Mouse (Mus musculus): ENCODE data around the gene 2010111I01Rik.
"Not testable (repeated sequence)": the region's sequence is repeated elsewhere in the genome, so short reads cannot be mapped to it uniquely, and the experiment has no call there.

The 2010111I01Rik gene

GRCm38 (mm10) chr13:63075331-63075855 is 110.7 kb downstream of the 2010111I01Rik start:
- DNase-seq (ENCODE audit: low spot score) = no peak

GRCm38 (mm10) chr13:63080191-63080590 is 115.5 kb downstream of the 2010111I01Rik start:
- DNase-seq (ENCODE audit: low spot score) = no peak

DNA sequence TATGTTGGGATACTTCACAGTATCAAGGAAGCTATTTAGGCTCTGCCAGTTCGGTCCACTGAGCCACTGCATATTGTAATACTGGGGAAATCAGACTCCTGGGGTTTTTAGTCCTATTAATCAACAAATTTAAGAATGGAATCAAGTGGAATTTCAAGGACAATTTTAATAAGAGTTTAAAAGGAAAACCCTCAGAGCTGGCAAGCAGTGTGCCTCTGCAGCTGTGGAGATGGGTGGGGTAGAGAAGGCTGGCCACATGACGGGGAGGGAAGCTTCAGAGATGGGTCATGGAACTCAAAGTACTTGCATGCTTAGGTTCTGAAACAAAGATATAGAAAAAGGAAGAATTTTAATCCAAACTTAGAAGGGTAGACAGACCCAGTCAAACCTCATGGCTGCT is 116.1 kb downstream of the 2010111I01Rik start:
- no peak for DNase-seq (ENCODE audit: low spot score)

- DNase-seq (ENCODE audit: low spot score) = no peak
Measured at GRCm38 (mm10) chr13:63082555-63083136, 118.0 kb downstream of the 2010111I01Rik start.

- DNase-seq (ENCODE audit: low spot score) = not testable (repeated sequence)
Measured at GRCm38 (mm10) chr13:63083139-63083538, 118.4 kb downstream of the 2010111I01Rik start.

- DNase-seq (ENCODE audit: low spot score) = no peak
Measured at GRCm38 (mm10) chr13:63083663-63084062, 119.0 kb downstream of the 2010111I01Rik start.

DNA sequence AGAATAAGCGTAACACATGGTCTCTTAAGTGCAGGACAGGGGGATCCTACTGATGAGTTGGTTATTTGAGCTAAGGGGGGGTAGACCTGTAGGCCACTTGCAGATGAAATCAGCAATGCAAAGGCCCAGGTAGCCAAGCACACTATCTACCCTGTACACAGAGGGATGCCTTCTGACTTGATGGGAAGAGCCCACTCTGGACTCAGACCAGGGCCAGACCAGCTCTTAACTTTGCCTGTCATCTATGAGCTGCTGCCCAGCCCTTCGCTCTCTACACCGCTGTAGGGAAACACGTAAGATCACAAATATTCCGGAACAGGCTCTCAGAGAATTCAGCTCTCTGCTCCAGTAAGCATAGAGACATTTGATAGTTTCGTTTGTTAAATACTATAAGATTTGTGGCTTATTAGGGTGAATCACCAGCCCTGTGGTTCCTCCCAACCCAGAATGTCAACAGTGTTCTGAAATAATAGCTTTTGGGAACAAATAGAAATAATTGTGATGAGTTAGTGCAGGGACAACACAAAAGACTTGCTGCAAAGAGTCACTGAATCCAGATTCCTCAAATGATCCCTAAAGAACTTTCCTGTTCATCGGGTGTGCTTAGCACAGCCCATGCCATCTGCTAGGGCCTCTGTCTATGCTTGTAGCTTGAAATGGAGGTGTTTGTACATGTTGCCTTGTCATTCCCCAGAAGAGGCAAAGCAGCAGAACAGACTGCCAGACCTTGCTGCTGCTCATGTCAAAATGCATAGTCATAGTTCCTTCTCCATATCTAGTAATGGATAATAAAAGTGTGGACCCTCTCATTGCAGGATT is 123.4 kb downstream of the 2010111I01Rik start:
- no peak for DNase-seq (ENCODE audit: low spot score)

- no peak for DNase-seq (ENCODE audit: low spot score)
Measured at GRCm38 (mm10) chr13:63089513-63089912, 124.8 kb downstream of the 2010111I01Rik start.

GRCm38 (mm10) chr13:63091246-63091645 is 126.6 kb downstream of the 2010111I01Rik start:
- DNase-seq (ENCODE audit: low spot score) = peak; percentile 56

DNA sequence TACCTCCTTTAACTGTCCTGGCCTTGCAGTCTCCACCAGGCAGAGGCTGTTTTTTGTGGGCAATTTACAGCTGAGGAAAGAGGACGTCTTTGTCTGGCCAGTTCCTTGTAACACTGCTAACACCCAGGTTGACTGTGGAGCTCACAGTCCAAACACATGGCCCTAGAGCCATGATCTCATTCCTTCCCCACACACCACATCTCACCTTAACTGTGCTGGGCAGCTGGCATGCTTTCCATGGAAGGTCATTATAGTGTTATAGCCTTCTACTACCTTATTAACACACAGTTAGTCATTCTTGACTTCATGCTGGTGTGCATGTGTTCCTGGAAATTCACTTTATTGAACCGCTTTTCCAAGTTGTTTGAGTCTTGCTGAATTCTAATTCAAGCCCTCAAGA is 127.6 kb downstream of the 2010111I01Rik start:
- no peak for DNase-seq (ENCODE audit: low spot score)

GRCm38 (mm10) chr13:63092874-63093273 is 128.2 kb downstream of the 2010111I01Rik start:
- no peak for DNase-seq (ENCODE audit: low spot score)

- no peak for DNase-seq (ENCODE audit: low spot score)
Measured at GRCm38 (mm10) chr13:63093636-63094035, 128.9 kb downstream of the 2010111I01Rik start.

DNA sequence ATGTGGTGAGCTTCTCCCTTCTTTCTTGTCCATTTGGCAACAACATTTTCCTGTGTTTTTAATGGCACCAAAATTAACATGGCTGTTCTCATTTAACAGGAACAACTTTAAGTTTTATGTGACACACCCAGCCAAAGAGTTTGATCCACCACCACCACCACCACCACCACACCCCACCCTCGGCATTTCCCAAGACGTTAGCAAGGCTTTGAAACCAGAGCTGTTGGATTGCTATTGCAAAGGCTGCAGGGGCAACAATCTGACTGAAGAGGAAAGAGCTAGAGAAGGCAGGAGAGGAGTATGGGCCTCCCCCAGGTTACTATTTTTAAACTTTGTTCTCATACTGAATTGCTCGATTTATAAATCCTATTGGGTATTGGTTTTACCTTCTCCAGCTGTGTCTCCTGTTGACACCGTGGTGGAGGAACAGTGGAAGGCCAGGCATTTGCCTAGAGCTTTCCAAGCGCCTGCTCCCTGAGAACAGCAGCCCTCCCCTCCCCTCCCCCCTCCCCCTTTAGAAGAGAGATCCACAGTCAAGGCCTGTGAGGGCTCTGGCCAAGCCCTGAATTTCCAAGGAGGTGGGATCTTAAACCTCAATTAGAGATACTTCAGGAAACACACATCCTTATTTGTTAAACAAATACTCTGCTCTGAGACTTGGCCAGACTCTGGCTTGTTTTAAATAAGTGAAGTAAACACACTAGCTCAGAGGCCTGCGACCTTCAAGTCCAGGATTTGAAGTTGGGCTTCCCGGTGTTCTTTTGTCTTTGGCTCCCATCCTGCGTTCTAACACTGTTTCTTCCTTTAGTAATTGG is 129.8 kb downstream of the 2010111I01Rik start:
- peak; percentile 64 for DNase-seq (ENCODE audit: low spot score)

GRCm38 (mm10) chr13:63096764-63097163 is 132.1 kb downstream of the 2010111I01Rik start:
- DNase-seq (ENCODE audit: low spot score) = no peak

GRCm38 (mm10) chr13:63097440-63097930 is 132.8 kb downstream of the 2010111I01Rik start:
- DNase-seq (ENCODE audit: low spot score) = no peak

DNA sequence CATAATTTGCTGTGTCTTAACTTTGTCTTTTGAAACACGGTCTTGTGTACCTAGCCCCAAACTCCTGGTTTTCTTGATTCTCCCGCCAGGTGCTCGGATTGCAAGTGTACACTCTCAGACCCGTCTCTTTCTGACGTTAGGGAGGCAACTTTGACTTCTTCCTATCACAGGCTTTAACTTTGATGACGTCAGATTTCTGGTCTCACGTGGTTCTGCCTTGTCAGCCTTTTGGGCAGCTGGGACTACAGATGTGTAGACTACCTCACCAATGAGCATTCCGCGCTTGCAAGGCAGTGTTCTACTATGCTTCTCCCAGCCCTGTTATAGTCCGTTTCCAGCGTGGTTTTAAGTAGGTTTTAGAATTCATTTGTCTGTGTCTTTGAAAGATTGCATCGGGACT is 137.1 kb downstream of the 2010111I01Rik start:
- no peak for DNase-seq (ENCODE audit: low spot score)

- DNase-seq (ENCODE audit: low spot score) = peak; percentile 46
Measured at GRCm38 (mm10) chr13:63102848-63103585, 138.3 kb downstream of the 2010111I01Rik start.

- no peak for DNase-seq (ENCODE audit: low spot score)
Measured at GRCm38 (mm10) chr13:63106574-63106973, 141.9 kb downstream of the 2010111I01Rik start.

- DNase-seq (ENCODE audit: low spot score) = no peak
Measured at GRCm38 (mm10) chr13:63108601-63109000, 143.9 kb downstream of the 2010111I01Rik start.

DNA sequence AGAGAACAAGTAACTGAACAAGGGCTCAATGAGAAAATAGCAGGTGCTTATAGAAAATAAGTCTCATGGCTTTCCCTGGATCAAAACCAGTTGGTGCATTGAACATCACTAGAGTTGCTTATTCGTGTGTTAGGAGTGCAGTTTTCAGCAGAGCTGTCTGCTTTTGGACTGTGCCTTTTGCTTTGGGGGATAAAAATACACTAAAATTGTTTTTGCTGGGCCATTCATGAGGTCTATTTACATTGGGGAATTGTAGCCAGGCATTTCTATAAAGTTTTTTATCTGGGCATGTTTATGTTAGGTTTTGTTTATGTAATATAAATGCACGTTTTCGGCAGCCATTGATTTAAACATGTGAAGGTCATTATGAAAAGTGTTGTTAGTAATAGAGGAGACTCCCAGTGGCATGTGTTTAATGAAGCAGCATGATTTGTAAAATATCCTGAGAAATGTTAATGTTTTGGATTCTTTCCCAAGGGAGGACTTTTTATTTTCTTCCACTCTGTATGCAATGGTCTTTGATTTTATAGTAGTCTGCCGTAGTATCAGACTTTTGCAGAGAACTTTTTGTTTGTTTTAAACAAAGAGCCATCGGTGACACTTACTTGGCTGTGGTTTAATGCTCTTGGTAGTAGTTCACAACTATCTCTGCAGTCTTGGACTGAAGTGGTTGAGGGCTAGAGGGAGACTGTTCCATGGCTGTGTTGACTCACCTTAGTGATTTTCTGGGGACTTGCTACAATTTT is 146.8 kb downstream of the 2010111I01Rik start:
- DNase-seq (ENCODE audit: low spot score) = no peak
